In genomic region chr7:141060426-141061242, GRCm38 (mm10) we compare ENCODE assay signal across 8 mouse cellular contexts. TPM values are rescaled to one million over a fixed set of nuclear protein-coding genes. Genes with fewer than 3 reads are reported as not detected.
A peak's percentile ranks its signal among the peaks of the same experiment; 100 is the strongest.
DNase-seq lines count a peak whose midpoint lies in the region; ATAC-seq lines count a peak whose summit lies in the region.

Gene B4galnt4 (plus strand): TSS chr7:141061104.

- H3K4me2 ChIP-seq in embryonic facial prominence, embryonic 11.5 days (ENCODE audit: low read depth, low read length), result peak within 1 kb of the TSS; percentile 80
- H3K4me2 ChIP-seq in limb, embryonic 12.5 days, result peak within 1 kb of the TSS; percentile 93
- H3K4me2 ChIP-seq in midbrain, embryonic 12.5 days (replicated peaks), result peak within 1 kb of the TSS; percentile 89

- H3K4me3 ChIP-seq in embryonic facial prominence, embryonic 11.5 days (ENCODE audit: low read depth, low read length), result peak within 1 kb of the TSS; percentile 82
- peak within 1 kb of the TSS; percentile 85 for H3K4me3 ChIP-seq in limb, embryonic 12.5 days (replicated peaks)
- H3K4me3 ChIP-seq in midbrain, embryonic 12.5 days, result peak within 1 kb of the TSS; percentile 92

- no peaks in the 10 kb centered on the region for H3K27me3 ChIP-seq in embryonic facial prominence, embryonic 11.5 days (ENCODE audit: control insufficient read depth, insufficient read depth, low read length)
- no peaks in the 10 kb centered on the region for H3K27me3 ChIP-seq in limb, embryonic 12.5 days
- H3K27me3 ChIP-seq in midbrain, embryonic 12.5 days, result no peaks in the 10 kb centered on the region
- H3K27me3 ChIP-seq in splenic B cell, adult 2 months (ENCODE audit: control insufficient read depth, insufficient read depth, low read length, poor library complexity, severe bottlenecking), result no peaks in the 10 kb centered on the region

- no peaks in the 10 kb centered on the region for H3K9me3 ChIP-seq in embryonic facial prominence, embryonic 11.5 days (replicated peaks; ENCODE audit: control insufficient read depth, low read length)
- H3K9me3 ChIP-seq in limb, embryonic 12.5 days, result no peaks in the 10 kb centered on the region
- H3K9me3 ChIP-seq in midbrain, embryonic 12.5 days, result no peaks in the 10 kb centered on the region; the same call in 1 of the 2 replicates

- H3K36me3 ChIP-seq in embryonic facial prominence, embryonic 11.5 days (replicated peaks; ENCODE audit: control insufficient read depth, insufficient read depth, low read depth, low read length), result peaks cover 3% of the 10 kb centered on the region
- peaks cover 22% of the 10 kb centered on the region for H3K36me3 ChIP-seq in limb, embryonic 12.5 days
- H3K36me3 ChIP-seq in midbrain, embryonic 12.5 days, result peaks cover 31% of the 10 kb centered on the region
- no peaks in the 10 kb centered on the region for H3K36me3 ChIP-seq in splenic B cell, adult 2 months (ENCODE audit: control insufficient read depth, insufficient read depth, low read length, poor library complexity, severe bottlenecking)

- under 1% methylated on average over 64 of the region's 72 CpGs for WGBS in embryonic facial prominence, embryonic 11.5 days
- WGBS in limb, embryonic 12.5 days, result under 1% methylated on average over 71 of the region's 72 CpGs
- under 1% methylated on average over 70 of the region's 72 CpGs for WGBS in midbrain, embryonic 12.5 days

- peak; percentile 68 for DNase-seq in 3134 (ENCODE audit: extremely low read depth, insufficient read length, low spot score)
- peak; percentile 48 for DNase-seq in adrenal gland, adult 8-10 months
- DNase-seq in embryonic facial prominence, embryonic 11.5 days (ENCODE audit: low spot score), result peak; percentile 93
- DNase-seq in heart, adult 9 months (ENCODE audit: low spot score in 2 of 2), result peak; percentile 25 to 62
- peak; percentile 42 to 45 for DNase-seq in kidney, adult 8-10 months
- peak; percentile 25 for DNase-seq in splenic B cell, adult 2 months (ENCODE audit: low read depth, low spot score)

- H3K4me1 ChIP-seq in embryonic facial prominence, embryonic 11.5 days (ENCODE audit: control insufficient read depth, insufficient read depth, low read length), result no peaks in the 10 kb centered on the region; the same call in 1 of the 2 replicates
- H3K4me1 ChIP-seq in limb, embryonic 12.5 days (replicated peaks), result peaks cover 15% of the 10 kb centered on the region
- H3K4me1 ChIP-seq in midbrain, embryonic 12.5 days, result peaks cover 22% of the 10 kb centered on the region

- peak within 1 kb of the TSS; percentile 95 for H3K9ac ChIP-seq in embryonic facial prominence, embryonic 11.5 days (replicated peaks; ENCODE audit: low read length)
- peak within 1 kb of the TSS; percentile 94 for H3K9ac ChIP-seq in limb, embryonic 12.5 days (replicated peaks)
- H3K9ac ChIP-seq in midbrain, embryonic 12.5 days (replicated peaks), result peak within 1 kb of the TSS; percentile 97

- H3K27ac ChIP-seq in embryonic facial prominence, embryonic 11.5 days (replicated peaks; ENCODE audit: low read depth, low read length), result peak within 1 kb of the TSS; percentile 62
- H3K27ac ChIP-seq in limb, embryonic 12.5 days, result peak within 1 kb of the TSS; percentile 75
- peak within 1 kb of the TSS; percentile 86 for H3K27ac ChIP-seq in midbrain, embryonic 12.5 days (replicated peaks)

- peak; percentile 95 for ATAC-seq in embryonic facial prominence, embryonic 11.5 days (replicated peaks; ENCODE audit: insufficient number of reproducible peaks, low FRiP score, low TSS enrichment, low read depth)
- peak; percentile 97 for ATAC-seq in limb, embryonic 12.5 days (ENCODE audit: insufficient number of reproducible peaks, insufficient read depth, low FRiP score, low TSS enrichment, low read depth)
- peak; percentile 97 for ATAC-seq in midbrain, embryonic 12.5 days (ENCODE audit: low FRiP score, low read depth)

RNA-seq across cellular contexts. Expression of gene B4galnt4, which starts in this region (rescaled TPM):
- total RNA-seq in adrenal gland, adult 8-10 months (2022), result 1 to 10 TPM; 2.0 to 6.1 (median 2.7) TPM
- polyA plus RNA-seq in embryonic facial prominence, embryonic 11.5 days (2014; fragmentation: Nextera tagmentation; extraction: Ambion mirVana), result 15.8 and 19.4 TPM in 2 replicates
- polyA plus RNA-seq in limb, embryonic 12.5 days (2016; fragmentation: Nextera tagmentation; extraction: Ambion mirVana), result 37.3 and 40.1 TPM in 2 replicates
- 41.9 and 45.3 TPM in 2 replicates for polyA plus RNA-seq in midbrain, embryonic 12.5 days (2016; fragmentation: Nextera tagmentation; extraction: Ambion mirVana)

Comparison
In these comparisons a context has a peak if more than half of its experiments do, and no peak if none do; other contexts are left out.
1. Peak in every context shown above with its lines: DNase-seq, ATAC-seq, H3K4me3 ChIP-seq and H3K27ac ChIP-seq.
2. DNase-seq: peak in every context shown above with its lines; median percentile 93 in embryonic facial prominence, embryonic 11.5 days; 68 in 3134; 48 in adrenal gland, adult 8-10 months; 44 in heart, adult 9 months; 44 in kidney, adult 8-10 months; 25 in splenic B cell, adult 2 months.